Mouse (Mus musculus) left cerebral cortex, adult 18-20 months (tissue): Measurements from ENCODE around the gene Ttn. TPM values are rescaled to one million over a fixed set of nuclear protein-coding genes. Genes with fewer than 3 reads are reported as not detected.

Source experiments
- DNase-seq, 2 experiments: peaks; one replicate each; pipeline ENCODE4 v3.0.0; 2021 to 2022; ENCODE audit warnings: low spot score in 2 of 2, mixed read lengths in 1 of 2
- total RNA-seq, 2 experiments: library from RNA; stranded (reverse); gene quantifications; 2 replicates each; pipeline ENCODE4 v1.2.3; 2021

Ttn gene
- total RNA-seq, 2 experiments from 2014 or later = 0.40 to 0.53 TPM

DNA sequence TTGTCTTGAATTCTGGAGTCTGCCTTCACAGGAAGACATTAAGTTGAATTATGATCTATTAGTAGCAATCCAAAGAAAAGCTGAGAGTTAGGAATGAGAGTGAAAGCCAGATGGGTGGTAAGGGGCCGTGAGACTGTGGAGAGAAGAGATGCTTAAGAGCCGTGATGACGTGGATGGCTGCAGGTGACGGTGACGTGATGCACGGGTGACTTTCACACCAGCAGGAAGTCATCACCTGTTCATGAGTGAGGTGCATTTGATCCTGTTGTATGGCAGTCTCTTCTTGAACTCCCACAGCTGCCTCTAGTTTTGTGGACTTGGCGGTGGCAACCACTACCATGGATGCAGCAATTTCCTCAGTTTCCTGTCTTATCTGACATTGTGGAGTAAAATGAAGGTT is 16.8 kb downstream of the Ttn start:
- DNase-seq = no peak

DNA sequence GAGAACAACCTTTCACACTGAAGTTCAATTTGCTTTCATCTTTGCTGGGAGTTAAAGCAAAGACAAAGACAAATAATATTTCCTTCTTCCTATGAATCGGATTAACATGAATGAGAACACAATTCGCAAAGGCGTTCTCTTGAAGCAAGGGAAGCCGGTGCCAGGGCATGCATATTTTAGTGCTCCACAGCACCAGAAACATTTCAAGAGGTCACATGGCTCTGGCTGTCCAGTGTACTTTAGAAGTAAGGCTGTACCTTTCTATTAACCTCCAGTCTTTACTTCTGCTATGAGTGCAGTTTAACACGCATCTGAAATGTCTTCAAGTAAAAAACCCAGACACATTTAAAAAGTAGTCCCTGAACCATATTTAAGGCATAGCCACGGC is 20.3 kb downstream of the Ttn start:
- no peak for DNase-seq

DNA sequence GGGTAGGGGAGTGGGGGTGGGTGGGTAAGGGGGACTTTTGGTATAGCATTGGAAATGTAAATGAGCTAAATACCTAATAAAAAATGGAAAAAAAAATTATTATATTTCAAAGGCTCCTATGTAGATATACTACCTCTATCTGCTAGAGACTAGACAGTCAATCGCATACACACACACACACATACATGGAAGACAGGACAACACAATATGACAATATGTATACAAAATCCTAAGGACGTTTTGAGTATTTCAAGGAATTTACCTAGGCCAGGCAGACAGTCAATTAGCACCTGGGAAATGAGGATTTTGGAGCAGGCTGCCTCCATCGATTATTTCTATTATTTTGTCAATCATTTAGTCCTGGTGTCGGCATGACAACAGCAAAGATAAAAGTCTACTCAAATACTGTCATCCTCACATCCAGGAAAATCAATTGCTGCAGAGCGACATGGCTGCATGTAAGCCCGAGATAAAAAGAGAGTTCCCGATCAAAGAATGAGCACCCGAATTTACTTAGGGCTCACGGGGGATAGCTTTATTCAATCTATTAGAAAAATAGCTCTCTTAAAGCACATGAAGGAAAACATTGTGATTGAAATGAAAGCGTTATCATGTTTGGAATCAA is 20.8 kb downstream of the Ttn start:
- DNase-seq = no peak

DNA sequence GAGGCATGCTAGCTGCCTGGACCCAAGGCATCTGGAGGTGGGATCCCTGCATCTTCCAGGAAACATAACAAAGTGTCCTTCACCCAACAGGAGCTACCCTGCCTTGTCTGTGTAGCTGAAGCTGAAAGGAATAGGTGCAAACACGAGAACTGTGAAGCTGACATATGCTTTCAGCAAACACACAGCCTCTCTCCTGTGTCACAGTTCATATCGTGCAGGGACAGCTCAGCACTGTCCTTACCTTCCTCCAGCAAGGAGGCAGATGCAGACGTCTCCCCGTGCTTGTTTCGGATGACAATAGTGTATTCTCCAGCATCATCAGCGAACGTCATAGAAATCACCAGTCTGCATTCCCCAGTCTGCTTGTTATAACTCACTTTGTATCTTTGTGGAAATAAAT is 32.6 kb downstream of the Ttn start:
- no peak for DNase-seq

GRCm38 (mm10) chr2:76938515-76938914 is 43.8 kb downstream of the Ttn start:
- no peak for DNase-seq

DNA sequence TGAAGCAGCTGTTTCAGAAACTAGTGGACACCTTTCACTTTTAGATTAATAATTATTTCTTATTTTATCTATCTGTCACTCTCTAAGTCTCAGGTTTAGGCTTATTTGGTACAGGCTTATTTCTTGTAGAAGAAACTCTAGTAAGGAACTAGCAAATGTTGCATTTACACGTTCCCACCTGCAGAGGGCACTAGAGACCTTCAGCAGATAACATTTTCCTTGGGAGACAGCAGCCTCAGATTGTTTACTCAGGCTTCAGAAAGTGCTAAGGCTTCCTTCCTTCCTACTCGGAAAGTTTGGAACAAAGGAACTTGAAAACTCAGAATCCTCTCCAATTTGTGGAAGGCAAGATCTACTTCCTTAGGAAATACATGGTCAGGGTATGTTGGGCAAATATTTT is 52.6 kb downstream of the Ttn start:
- peak; percentile 67 to 82 for DNase-seq

DNA sequence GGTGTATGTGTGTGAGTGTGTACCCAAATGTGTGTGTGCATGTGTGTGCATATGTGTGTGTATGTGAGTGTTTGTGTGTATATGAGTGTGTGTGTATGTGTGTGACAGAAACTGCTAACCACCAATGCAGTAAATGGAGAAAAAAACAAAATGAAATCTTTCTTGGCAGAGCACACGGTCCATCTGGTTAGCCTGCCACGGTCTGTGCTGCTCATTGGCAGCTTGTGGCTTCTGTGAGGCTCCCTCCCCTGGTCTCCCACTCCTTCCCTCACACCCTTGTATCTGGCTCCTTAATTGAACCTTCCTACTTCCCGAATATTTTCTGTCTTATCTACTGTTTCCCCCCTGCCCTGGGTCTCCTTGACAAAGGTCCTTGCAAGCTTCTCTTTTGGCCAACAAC is 53.5 kb downstream of the Ttn start:
- no peak for DNase-seq

- no peak for DNase-seq
These were observed 54.0 kb downstream of the Ttn start for GRCm38 (mm10) chr2:76928298-76928697.

- no peak for DNase-seq
These were observed 55.4 kb downstream of the Ttn start for GRCm38 (mm10) chr2:76926927-76927326.

- DNase-seq = no peak
These were observed 67.4 kb downstream of the Ttn start for GRCm38 (mm10) chr2:76914959-76915358.

DNA sequence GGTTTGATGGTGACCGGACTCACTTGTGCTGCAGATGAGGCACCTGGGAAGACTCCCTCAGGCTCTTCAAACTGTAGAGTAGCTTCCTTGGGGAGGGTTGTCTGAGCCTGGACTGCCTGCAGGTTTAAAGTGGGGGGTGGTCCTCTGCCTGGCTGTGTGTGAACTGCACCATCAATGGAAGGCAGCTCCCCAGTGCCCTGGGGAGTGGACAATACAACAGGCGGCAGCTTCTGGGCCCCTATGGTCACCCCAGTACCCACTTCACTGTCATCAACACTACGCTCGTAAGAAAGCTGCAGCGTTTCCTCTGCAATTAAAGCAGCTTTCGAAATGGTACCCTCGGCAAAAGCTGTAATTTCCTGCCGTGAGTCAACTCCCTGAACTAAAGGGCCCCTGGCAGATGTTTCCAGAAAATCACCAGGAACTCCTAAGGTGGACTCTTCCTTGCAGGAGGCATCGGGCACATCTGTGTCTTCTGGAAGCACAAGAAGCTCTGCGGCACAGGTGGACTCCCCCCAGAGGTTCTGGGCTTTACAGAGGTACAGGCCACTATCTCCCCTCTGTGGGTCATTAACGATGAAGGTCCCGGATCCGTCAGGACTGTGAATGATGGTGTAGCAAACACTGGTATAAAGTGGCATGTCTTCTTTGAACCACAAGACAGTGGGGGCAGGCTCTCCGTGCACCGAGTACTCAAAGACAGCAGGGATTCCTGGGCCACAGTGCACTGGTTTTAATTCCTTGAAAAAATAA is 73.5 kb downstream of the Ttn start:
- DNase-seq = no peak

GRCm38 (mm10) chr2:76903351-76903750 is 79.0 kb downstream of the Ttn start:
- DNase-seq = no peak

GRCm38 (mm10) chr2:76901476-76902086 is 80.8 kb downstream of the Ttn start:
- DNase-seq = no peak

GRCm38 (mm10) chr2:76899886-76900285 is 82.5 kb downstream of the Ttn start:
- no peak for DNase-seq

DNA sequence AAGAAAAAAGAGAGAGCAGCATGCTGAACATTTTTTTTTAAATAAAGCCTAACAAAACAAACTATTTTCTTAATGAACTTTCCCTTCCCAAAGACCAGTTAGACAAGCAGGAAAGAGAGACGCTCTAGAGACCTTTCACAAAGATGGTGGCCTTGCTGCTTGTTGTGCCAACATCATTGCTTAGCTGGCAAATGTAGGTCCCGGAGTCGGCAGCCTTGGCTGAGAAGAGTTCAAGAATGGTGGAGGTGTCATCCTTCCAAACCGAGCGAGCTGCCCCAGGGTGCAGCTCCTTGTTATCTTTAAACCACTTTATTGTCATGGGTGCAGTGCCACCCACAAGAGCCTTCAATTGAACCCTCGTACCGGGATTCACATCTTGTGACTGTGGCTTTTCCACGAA is 85.4 kb downstream of the Ttn start:
- no peak for DNase-seq

- no peak for DNase-seq
These were observed 87.0 kb downstream of the Ttn start for GRCm38 (mm10) chr2:76895327-76895726.

GRCm38 (mm10) chr2:76888721-76889120 is 93.6 kb downstream of the Ttn start:
- DNase-seq = no peak

DNA sequence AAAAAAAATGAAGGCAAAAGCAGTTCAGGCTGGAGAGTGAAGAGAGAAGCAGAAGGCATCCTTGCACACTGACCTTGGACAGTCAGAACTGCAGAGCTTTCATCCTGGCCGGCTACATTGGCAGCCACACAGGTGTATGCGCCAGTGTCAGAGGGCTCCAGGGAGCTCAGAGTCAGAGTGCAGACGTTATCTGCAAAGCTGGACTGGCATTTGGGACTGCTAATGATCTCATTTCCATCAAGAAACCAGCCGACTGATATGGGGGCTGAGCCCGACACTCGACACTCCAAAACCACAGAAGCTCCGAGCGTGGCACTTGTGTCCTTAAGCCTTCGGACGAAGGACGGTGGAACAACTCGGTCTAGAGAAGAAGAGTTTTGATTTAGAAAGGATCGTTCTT is 96.5 kb downstream of the Ttn start:
- no peak for DNase-seq

- no peak for DNase-seq
These were observed 100.9 kb downstream of the Ttn start for GRCm38 (mm10) chr2:76881406-76881805.

DNA sequence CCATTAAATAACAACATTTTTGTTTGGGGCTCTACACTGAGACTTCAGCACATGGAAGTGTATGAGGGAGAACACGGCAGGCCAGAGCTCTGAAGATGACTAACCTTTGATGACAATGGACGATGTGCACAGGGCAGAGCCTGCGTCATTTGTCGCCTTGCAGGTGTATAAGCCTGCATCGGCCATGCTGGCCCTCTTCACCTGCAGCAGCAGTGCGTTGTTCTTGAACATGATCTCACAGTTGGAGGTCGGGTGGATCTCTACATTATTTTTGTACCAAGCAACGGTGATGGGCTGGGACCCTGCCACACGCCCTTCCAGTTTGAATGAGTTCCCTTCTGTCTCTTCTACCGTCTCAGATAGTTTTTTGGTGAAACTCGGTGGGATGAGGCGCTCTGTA is 106.8 kb downstream of the Ttn start:
- DNase-seq = no peak

DNA sequence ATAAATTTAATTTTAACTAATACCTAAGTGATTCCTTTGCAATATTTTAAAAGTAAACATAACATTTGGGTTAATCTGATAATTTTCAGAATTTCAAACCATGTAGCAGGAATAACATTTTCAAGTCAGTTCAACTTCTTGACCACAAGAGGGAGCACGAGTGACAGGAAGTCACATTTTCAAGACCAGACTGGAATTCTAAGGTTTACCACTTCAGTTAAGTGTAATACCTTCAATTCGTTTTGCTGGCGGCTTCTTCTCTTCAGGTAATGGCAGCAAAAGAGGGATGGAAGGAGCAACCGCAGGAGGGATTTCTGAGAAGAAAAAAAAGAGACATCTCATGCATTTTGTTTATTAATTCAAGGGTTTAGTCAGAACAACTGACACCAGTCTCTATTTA is 115.4 kb downstream of the Ttn start:
- DNase-seq = peak in 1 of 2 experiments; percentile 3

GRCm38 (mm10) chr2:76865497-76865896 is 116.8 kb downstream of the Ttn start:
- DNase-seq = no peak

- DNase-seq = no peak
These were observed 121.0 kb downstream of the Ttn start for GRCm38 (mm10) chr2:76861327-76861726.
